Mouse (Mus musculus) heart, postnatal 0 days (tissue): Measurements from ENCODE around the gene Col6a5. TPM values are rescaled to one million over a fixed set of nuclear protein-coding genes. Genes with fewer than 3 reads are reported as not detected.

ENCODE experiments used
- ATAC-seq: fragments of 200-750 bp; cut with Nextera tagmentation; 2 replicates; pipeline ENCODE4 v1.8.0; 2017; ENCODE audit warnings: low read depth, moderate number of reproducible peaks, moderate library complexity; ENCODE audit not compliant: insufficient read depth
- DNase-seq: peaks from one replicate; pipeline ENCODE4 v3.0.0-alpha.2; 2016; ENCODE audit warnings: low spot score
- H3K27ac ChIP-seq: fragments of 300-500 bp; sonication (generic); 2 replicates; pipeline ENCODE4 v1.5.1; 2014; ENCODE audit warnings: low read depth, mild to moderate bottlenecking
- H3K27me3 ChIP-seq: fragments of 300-500 bp; sonication (generic); 2 replicates; pipeline ENCODE4 v1.6.1; 2014; ENCODE audit warnings: low read length, mixed read lengths; ENCODE audit not compliant: control insufficient read depth, insufficient read depth
- H3K36me3 ChIP-seq: fragments of 300-500 bp; sonication (generic); replicated peaks from 2 replicates; pipeline ENCODE4 v1.6.1; 2014; ENCODE audit warnings: low read length, mixed read lengths; ENCODE audit not compliant: control insufficient read depth, insufficient read depth
- H3K4me1 ChIP-seq: fragments of 300-500 bp; sonication (generic); 2 replicates; pipeline ENCODE4 v1.6.1; 2014; ENCODE audit warnings: antibody characterized with exemption; ENCODE audit not compliant: control insufficient read depth, insufficient read depth
- H3K4me2 ChIP-seq: fragments of 300-500 bp; sonication (generic); 2 replicates; pipeline ENCODE4 v1.6.1; 2014; ENCODE audit warnings: low read depth, mild to moderate bottlenecking, low read length, moderate library complexity
- H3K4me3 ChIP-seq: fragments of 300-500 bp; sonication (generic); 2 replicates; pipeline ENCODE4 v1.5.1; 2014; ENCODE audit warnings: low read depth, low read length
- H3K9ac ChIP-seq: fragments of 300-500 bp; sonication (generic); replicated peaks from 2 replicates; pipeline ENCODE4 v1.6.1; 2014; ENCODE audit warnings: low read depth, low read length, mixed read lengths
- H3K9me3 ChIP-seq: fragments of 300-500 bp; sonication (generic); replicated peaks from 2 replicates; pipeline ENCODE4 v1.6.1; 2016; ENCODE audit warnings: low read length; ENCODE audit not compliant: control insufficient read depth
- CTCF ChIP-seq: IDR thresholded peaks from 2 replicates; pipeline ENCODE4 v1.5.1; 2016; ENCODE audit warnings: antibody characterized with exemption, control low read depth, low read depth
- EP300 ChIP-seq: IDR thresholded peaks from 2 replicates; pipeline ENCODE4 v1.6.1; 2016; ENCODE audit warnings: antibody characterized with exemption, low read depth
- WGBS: fragments of 180-500 bp; shearing (Covaris S2); extraction: QIAGEN DNeasy Blood & Tissue Kit; methylation state at CpG from one replicate; pipeline ENCODE4 v1.1.7; 2014; 5-methylcytosine and 5-hydroxymethylcytosine counted together
- polyA plus RNA-seq: library from polyadenylated mRNA; unstranded; fragments of >200 nt; fragmentation: Nextera tagmentation; extraction: Ambion mirVana; gene quantifications from 2 replicates; pipeline ENCODE4 v1.2.1, GENCODE M21; 2015
- total RNA-seq: library from RNA; depleted of rRNA; stranded (reverse); fragments of >200 nt; gene quantifications from 2 replicates; pipeline ENCODE4 v1.2.3, GENCODE M21; 2014; ENCODE audit warnings: low replicate concordance; rRNA removed

Gene Col6a5
- total and polyA plus RNA-seq, 2 experiments from 2014 or later, result 0.03 TPM; not detected in 1

DNA sequence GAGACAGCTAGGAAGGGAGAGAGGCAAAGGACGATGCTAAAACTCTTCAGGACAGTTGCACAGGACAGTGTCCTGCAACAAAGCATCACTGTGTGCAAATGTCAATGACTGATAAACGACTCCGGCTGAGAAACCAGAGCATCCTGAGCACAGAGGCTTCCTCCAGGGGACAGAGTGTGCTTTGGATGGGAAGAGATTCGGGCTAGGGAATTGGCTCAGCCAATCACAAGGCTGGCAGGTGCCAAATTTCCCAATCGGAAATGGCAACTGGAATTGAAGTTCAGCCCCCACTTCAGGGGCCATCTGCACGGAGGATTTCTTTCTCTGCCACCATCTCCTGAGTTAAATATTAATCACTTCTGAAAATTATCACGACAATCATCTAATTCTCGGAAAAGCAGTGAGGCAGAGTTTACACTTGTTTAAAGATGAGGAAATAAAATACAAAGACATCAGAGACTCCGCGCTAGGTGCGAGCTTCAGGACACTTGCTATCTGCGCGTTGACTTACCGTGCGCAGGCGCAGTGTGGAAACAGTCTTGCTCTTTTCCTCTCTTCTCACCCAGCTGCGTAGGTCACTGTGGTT is 151.4 kb downstream of the Col6a5 start:
- H3K4me1 ChIP-seq, result no peaks in the 10 kb centered on the region
- ATAC-seq, result no peak
- DNase-seq, result no peak
- TF ChIP-seq EP300 (no peak), CTCF (no peak)
- no peaks in the 10 kb centered on the region for H3K27me3 ChIP-seq
- H3K4me3 ChIP-seq, result no peak overlapping the region
- no peak overlapping the region for H3K27ac ChIP-seq
- H3K36me3 ChIP-seq, result no peaks in the 10 kb centered on the region
- no peaks in the 10 kb centered on the region for H3K9me3 ChIP-seq
- no peak overlapping the region for H3K9ac ChIP-seq
- H3K4me2 ChIP-seq, result no peak overlapping the region
- 81% methylated on average over 17 of the region's 17 CpGs for WGBS

Other genes starting within 250 kb of the Col6a5 start
- gene Col6a6, start 132.5 kb downstream of the Col6a5 start, total RNA-seq, result 3.7 and 5.4 TPM in 2 replicates
- gene Col6a6, start 132.5 kb downstream of the Col6a5 start, polyA plus RNA-seq, result 1.5 and 1.7 TPM in 2 replicates
- under 0.01 TPM in 1 of 2 replicates, not detected in the other for gene Col6a4, start 136.1 kb upstream of the Col6a5 start, total RNA-seq
- gene Col6a4, start 136.1 kb upstream of the Col6a5 start, polyA plus RNA-seq, result 0.01 TPM in 1 of 2 replicates, not detected in the other
- gene Glyctk, start 197.5 kb upstream of the Col6a5 start, total RNA-seq, result 2.0 and 2.5 TPM in 2 replicates
- 0.90 and 1.1 TPM in 2 replicates for gene Glyctk, start 197.5 kb upstream of the Col6a5 start, polyA plus RNA-seq
- 122 and 124 TPM in 2 replicates for gene Wdr82, start 210.3 kb upstream of the Col6a5 start, total RNA-seq
- 13.9 and 14.3 TPM in 2 replicates for gene Wdr82, start 210.3 kb upstream of the Col6a5 start, polyA plus RNA-seq
- gene Ppm1m, start 239.1 kb upstream of the Col6a5 start, total RNA-seq, result 7.5 and 22.8 TPM in 2 replicates
- gene Ppm1m, start 239.1 kb upstream of the Col6a5 start, polyA plus RNA-seq, result 13.1 and 15.1 TPM in 2 replicates
- 92.1 and 105 TPM in 2 replicates for gene Twf2, start 242.5 kb upstream of the Col6a5 start, total RNA-seq
- 57.3 and 64.2 TPM in 2 replicates for gene Twf2, start 242.5 kb upstream of the Col6a5 start, polyA plus RNA-seq